Mouse (Mus musculus) forebrain, embryonic 13.5 days (tissue): ENCODE data around the gene Gid8. TPM values are rescaled to one million over a fixed set of nuclear protein-coding genes. Genes with fewer than 3 reads are reported as not detected.

ENCODE experiments used
- ATAC-seq: fragments of 200-750 bp; cut with Nextera tagmentation; 2 replicates; pipeline ENCODE4 v1.8.0; 2017
- H3K27ac ChIP-seq: fragments of 300-500 bp; sonication (generic); 2 replicates; pipeline ENCODE4 v1.5.1; 2015; ENCODE audit warnings: inconsistent platforms, mild to moderate bottlenecking, moderate library complexity
- H3K27me3 ChIP-seq: fragments of 300-500 bp; sonication (generic); 2 replicates; pipeline ENCODE4 v1.6.1; 2015; ENCODE audit warnings: mild to moderate bottlenecking, inconsistent platforms
- H3K36me3 ChIP-seq: fragments of 300-500 bp; sonication (generic); 2 replicates; pipeline ENCODE4 v1.6.1; 2015; ENCODE audit warnings: mild to moderate bottlenecking, inconsistent platforms; ENCODE audit not compliant: poor library complexity, severe bottlenecking
- H3K4me1 ChIP-seq: fragments of 300-500 bp; sonication (generic); 2 replicates; pipeline ENCODE4 v1.6.1; 2015; ENCODE audit warnings: inconsistent platforms
- H3K4me2 ChIP-seq: fragments of 300-500 bp; sonication (generic); 2 replicates; pipeline ENCODE4 v1.6.1; 2015; ENCODE audit warnings: inconsistent platforms, mild to moderate bottlenecking, moderate library complexity
- H3K4me3 ChIP-seq: fragments of 300-500 bp; sonication (generic); 2 replicates; pipeline ENCODE4 v1.5.1; 2015; ENCODE audit warnings: mild to moderate bottlenecking, inconsistent platforms
- H3K9ac ChIP-seq: fragments of 300-500 bp; sonication (generic); 2 replicates; pipeline ENCODE4 v1.6.1; 2015; ENCODE audit warnings: mild to moderate bottlenecking, inconsistent platforms
- H3K9me3 ChIP-seq: fragments of 300-500 bp; sonication (generic); replicated peaks from 2 replicates; pipeline ENCODE4 v1.6.1; 2016; ENCODE audit warnings: inconsistent platforms
- WGBS: fragments of 180-500 bp; shearing (Covaris S2); methylation state at CpG from one replicate; pipeline ENCODE4 v1.1.7; 2015; 5-methylcytosine and 5-hydroxymethylcytosine counted together
- polyA plus RNA-seq: library from polyadenylated mRNA; unstranded; fragments of >200 nt; fragmentation: Nextera tagmentation; extraction: Ambion mirVana; gene quantifications from 2 replicates; pipeline ENCODE4 v1.2.1, GENCODE M21; 2015

Gene Gid8
- polyA plus RNA-seq, 1 experiment from 2014 or later: 55.3 TPM

GRCm38 (mm10) chr2:180701053-180701766 lies 8.7 kb upstream of the Gid8 start:
- WGBS: 6% methylated on average over 25 of the region's 26 CpGs
- ATAC-seq: peak; percentile 11

GRCm38 (mm10) chr2:180701767-180702621 lies 7.9 kb upstream of the Gid8 start:
- WGBS: under 1% methylated on average over 66 of the region's 66 CpGs
- H3K27ac ChIP-seq: peak overlapping the region; percentile 92
- peak overlapping the region; percentile 91 for H3K4me3 ChIP-seq
- peaks cover 32% of the 10 kb centered on the region for H3K4me1 ChIP-seq
- H3K9ac ChIP-seq: peak overlapping the region; percentile 96
- ATAC-seq: peak; percentile 97
- H3K9me3 ChIP-seq: no peaks in the 10 kb centered on the region
- H3K4me2 ChIP-seq: peak overlapping the region; percentile 98
- H3K27me3 ChIP-seq: no peaks in the 10 kb centered on the region
- H3K36me3 ChIP-seq: peaks cover 3% of the 10 kb centered on the region; the same call in 1 of the 2 replicates

More at GRCm38 (mm10) chr2:180701053-180701766, 8.7 kb upstream of the Gid8 start:
- Histone ChIP-seq H3K9ac (peak overlapping the region; percentile 96), H3K36me3 (no peaks in the 10 kb centered on the region), H3K9me3 (no peaks in the 10 kb centered on the region), H3K27me3 (no peaks in the 10 kb centered on the region), H3K4me1 (peaks cover 32% of the 10 kb centered on the region), H3K4me2 (peak overlapping the region; percentile 98), H3K4me3 (peak overlapping the region; percentile 91), H3K27ac (peak overlapping the region; percentile 92)

DNA sequence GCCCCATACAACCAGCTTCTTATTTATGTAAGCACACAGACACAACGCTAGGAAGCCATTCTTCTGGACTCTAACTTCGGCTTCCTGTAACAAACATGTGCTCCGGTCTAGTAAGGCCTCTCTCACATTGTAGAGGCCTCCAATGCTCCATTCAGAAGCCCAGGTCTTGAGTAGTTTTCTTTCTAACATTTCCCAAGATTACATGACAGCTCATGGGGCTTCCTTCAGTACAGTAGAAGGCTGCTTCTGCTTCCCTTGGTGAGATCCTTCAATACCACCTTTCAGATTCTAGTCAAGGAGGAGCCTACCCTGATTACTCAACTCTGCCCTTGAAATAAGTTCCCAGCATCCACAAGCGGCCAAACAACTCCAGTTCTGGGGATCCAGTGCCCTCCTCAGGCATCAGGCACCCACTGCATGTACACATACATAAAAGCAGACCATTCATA lies 7.2 kb upstream of the Gid8 start:
- H3K9ac ChIP-seq: peak overlapping the region; percentile 96
- WGBS: 24% methylated on average over 4 of the region's 4 CpGs
- H3K4me1 ChIP-seq: peaks cover 36% of the 10 kb centered on the region
- H3K27me3 ChIP-seq: no peaks in the 10 kb centered on the region
- peak overlapping the region; percentile 98 for H3K4me2 ChIP-seq
- H3K4me3 ChIP-seq: peak overlapping the region; percentile 91
- ATAC-seq: no peak; the same call in 1 of the 2 replicates
- no peaks in the 10 kb centered on the region for H3K9me3 ChIP-seq
- H3K36me3 ChIP-seq: peaks cover 5% of the 10 kb centered on the region; the same call in 1 of the 2 replicates
- peak overlapping the region; percentile 92 for H3K27ac ChIP-seq

DNA sequence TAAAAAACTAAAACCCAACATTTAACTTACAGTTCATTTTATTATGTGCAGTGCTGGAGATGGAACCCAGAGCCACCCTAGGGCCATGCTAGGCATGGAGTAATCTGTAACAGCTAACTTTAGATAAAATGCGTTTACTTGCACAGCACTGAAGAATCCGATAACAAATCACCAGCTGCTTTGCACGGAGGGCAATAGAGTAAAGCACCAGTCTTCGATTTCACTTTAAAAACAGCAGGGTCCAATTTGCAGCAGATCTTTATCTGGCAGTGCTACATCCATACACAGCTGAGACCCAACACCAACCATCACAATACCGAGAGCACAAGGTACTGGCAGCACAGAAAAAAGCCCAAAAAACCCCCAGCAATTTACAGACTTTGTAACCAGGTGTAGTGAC lies 6.7 kb upstream of the Gid8 start:
- H3K36me3 ChIP-seq: peaks cover 5% of the 10 kb centered on the region; the same call in 1 of the 2 replicates
- H3K9ac ChIP-seq: no peak overlapping the region
- H3K27ac ChIP-seq: no peak overlapping the region
- WGBS: 84% methylated on average over 5 of the region's 5 CpGs
- no peak for ATAC-seq
- H3K4me1 ChIP-seq: peaks cover 40% of the 10 kb centered on the region
- peak overlapping the region; percentile 98 for H3K4me2 ChIP-seq
- H3K4me3 ChIP-seq: no peak overlapping the region
- no peaks in the 10 kb centered on the region for H3K9me3 ChIP-seq
- no peaks in the 10 kb centered on the region for H3K27me3 ChIP-seq

DNA sequence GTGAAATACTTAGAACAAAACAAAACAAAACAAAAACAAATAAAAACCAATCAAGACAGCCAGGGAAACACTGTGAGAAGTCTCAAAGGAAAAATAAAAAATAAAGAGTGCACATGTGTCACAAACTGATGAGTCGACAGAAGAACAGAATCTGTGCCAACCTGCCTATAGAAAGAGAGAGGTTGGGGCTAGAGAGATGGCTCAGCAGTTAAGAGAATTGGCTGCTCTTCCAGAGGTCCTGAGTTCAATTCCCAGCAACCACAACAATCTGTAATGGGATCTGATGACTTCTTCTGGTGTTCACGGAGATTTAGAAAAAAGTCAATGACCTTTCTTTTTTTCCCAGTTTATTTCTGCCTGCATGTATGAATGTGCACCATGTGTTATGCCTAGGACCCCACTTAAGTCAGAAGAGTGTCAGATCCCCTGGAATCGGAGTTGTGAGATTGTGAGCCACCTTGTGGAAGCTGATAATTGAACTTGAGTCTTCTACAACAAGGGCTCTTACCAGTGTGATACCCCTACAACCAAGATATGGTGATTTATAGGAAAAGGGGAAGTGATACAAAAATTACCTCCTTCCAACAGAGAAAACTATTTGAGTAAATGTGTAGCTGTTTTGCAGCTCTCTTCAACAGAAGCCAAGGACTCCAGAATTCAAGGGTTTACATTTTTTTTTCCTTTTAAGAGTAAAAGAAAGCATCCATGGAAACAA lies 6.1 kb upstream of the Gid8 start:
- no peak overlapping the region for H3K9ac ChIP-seq
- H3K27ac ChIP-seq: no peak overlapping the region
- WGBS: 84% methylated on average over 3 of the region's 3 CpGs
- no peak overlapping the region for H3K4me2 ChIP-seq
- no peak overlapping the region for H3K4me3 ChIP-seq
- no peaks in the 10 kb centered on the region for H3K27me3 ChIP-seq
- peaks cover 46% of the 10 kb centered on the region for H3K4me1 ChIP-seq
- no peak for ATAC-seq
- peaks cover 5% of the 10 kb centered on the region; the same call in 1 of the 2 replicates for H3K36me3 ChIP-seq
- no peaks in the 10 kb centered on the region for H3K9me3 ChIP-seq

GRCm38 (mm10) chr2:180704591-180704990 lies 5.3 kb upstream of the Gid8 start:
- H3K4me1 ChIP-seq: peaks cover 45% of the 10 kb centered on the region
- H3K4me2 ChIP-seq: no peak overlapping the region
- 87% methylated on average over 8 of the region's 8 CpGs for WGBS
- H3K36me3 ChIP-seq: peaks cover 5% of the 10 kb centered on the region; the same call in 1 of the 2 replicates
- H3K9me3 ChIP-seq: no peaks in the 10 kb centered on the region
- no peak for ATAC-seq
- H3K4me3 ChIP-seq: no peak overlapping the region
- H3K27me3 ChIP-seq: no peaks in the 10 kb centered on the region
- no peak overlapping the region for H3K27ac ChIP-seq
- no peak overlapping the region for H3K9ac ChIP-seq

DNA sequence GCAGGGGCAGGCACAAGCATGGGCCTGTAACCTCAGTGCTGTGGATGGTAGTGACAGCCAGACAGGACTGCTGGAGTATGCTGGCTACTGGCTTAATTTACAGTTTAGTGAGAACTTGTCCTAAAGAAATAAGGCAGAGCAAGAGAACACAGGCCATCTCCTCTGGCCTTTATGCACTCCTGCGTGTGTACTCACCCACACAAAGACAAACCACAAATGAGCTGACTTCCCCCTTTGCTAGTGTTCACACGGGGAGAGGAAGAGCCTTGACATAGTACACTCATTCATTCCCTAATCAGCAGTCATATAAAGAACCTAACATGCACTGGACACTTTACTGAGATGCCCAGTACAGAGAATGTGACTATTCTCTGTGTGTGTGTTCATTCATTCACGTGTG lies 4.9 kb upstream of the Gid8 start:
- Histone ChIP-seq H3K27ac (no peak overlapping the region), H3K9me3 (no peaks in the 10 kb centered on the region), H3K4me1 (peaks cover 41% of the 10 kb centered on the region), H3K27me3 (no peaks in the 10 kb centered on the region), H3K4me3 (no peak overlapping the region), H3K4me2 (no peak overlapping the region), H3K36me3 (peaks cover 5% of the 10 kb centered on the region; the same call in 1 of the 2 replicates), H3K9ac (no peak overlapping the region)
- WGBS: 87% methylated on average over 3 of the region's 3 CpGs
- ATAC-seq: no peak

DNA sequence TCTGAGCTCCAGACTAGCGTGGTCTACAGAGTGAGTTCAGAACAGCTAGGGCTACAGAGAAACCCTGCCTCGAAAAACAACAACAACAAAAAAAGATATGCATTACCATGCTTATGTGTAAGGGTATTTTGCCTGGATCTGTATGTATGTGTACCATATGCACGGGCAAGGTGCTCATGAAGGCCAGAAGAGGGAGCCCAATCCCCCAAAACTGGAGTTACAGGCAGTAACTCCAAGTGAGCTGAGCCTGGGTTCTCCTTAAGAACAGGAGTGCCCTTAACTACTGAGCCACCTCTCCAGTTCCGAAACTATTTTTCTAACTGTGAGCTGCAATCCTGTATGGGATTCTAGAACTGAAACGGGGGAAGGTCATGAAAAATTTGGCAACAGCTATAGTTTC lies 3.9 kb upstream of the Gid8 start:
- peaks cover 5% of the 10 kb centered on the region; the same call in 1 of the 2 replicates for H3K36me3 ChIP-seq
- no peaks in the 10 kb centered on the region for H3K27me3 ChIP-seq
- no peak overlapping the region for H3K9ac ChIP-seq
- no peak for ATAC-seq
- H3K27ac ChIP-seq: no peak overlapping the region
- H3K9me3 ChIP-seq: no peaks in the 10 kb centered on the region
- 90% methylated on average over 5 of the region's 5 CpGs for WGBS
- no peak overlapping the region for H3K4me2 ChIP-seq
- no peak overlapping the region for H3K4me3 ChIP-seq
- H3K4me1 ChIP-seq: peaks cover 35% of the 10 kb centered on the region

DNA sequence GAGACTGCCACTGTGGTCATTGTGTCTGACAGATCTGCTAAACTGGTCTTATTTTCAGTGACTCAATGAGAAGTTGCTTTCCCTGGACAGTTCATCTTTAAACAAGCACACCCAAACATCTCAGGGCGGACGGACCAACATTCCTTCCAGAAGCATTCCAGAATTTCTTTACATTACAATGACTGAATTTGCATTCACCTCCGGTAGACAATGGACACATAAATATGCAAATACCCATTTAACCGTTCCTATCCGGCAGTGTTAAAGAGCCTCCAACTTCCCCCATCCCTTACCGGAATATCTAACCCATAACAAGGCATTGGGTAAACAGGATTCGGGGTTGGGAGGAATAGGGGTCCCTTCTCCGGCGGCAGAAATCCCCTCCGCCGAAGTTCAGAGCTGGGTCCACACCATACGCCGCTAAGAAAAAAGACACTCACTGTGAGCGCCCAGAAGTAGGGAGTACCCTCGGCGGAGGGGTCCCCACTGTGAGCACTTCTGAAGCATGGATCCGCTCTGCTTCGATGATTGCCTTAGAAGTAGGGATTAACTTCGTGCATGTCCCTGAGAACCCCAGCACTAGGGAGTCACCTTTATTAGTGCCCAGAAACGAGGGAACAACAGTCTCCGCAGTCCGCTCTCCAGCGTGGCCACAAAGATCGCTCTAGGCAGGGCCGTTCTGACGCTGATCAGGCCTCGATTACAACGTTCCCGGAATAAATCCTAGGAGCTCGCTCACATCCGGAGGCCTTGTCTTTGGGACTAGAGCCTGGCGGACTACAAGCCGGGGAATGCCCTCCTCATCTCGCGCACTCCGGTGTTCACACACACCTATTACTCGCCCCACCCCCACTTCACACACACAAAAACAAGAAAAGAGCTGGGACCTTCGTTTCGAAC lies 644 bp upstream of the Gid8 start:
- peak overlapping the region; percentile 89 for H3K9ac ChIP-seq
- WGBS: under 1% methylated on average over 39 of the region's 39 CpGs

DNA sequence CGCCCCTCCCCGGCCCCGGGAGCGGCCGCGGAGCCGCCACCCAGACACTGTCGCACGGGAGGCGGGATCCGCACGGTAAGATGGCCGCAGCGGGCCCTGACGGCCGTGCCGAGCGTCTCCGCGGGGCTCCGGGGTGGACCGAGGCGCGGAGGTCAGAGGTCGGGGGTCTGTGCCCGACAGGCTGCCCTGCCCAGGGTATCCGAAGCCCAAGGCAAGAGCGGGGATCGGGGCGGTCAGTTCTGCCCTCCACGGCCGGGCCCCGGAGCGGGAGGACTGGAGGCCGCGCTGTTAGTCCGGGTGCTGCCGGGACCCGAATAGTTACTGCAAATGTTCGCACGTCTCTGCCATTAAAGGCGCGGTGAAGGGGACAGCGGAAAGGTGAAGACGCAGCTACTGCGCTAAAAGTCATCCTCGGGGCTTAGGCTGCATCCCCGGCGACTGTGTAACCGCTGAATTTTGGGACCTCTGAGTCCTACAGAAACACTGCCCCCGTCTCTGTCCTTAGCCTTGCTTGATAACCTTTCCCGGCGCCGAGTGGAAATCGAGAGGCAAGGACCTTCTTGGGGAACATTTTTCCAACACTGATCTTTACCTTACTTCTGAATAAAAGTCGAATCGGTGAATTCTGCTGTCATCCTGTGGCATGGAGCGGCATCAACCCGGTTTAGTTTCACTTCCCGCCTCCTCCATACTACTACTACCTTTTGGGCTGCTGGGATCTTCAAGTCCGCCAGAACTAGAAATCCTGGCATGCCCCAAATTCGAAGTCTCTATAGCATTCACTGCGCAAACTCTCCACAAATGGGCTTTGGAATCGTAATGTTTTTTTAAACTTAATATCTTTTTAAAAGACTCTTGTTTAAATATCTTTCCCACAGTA lies 599 bp downstream of the Gid8 start:
- peak overlapping the region; percentile 82 for H3K27ac ChIP-seq
- no peaks in the 10 kb centered on the region for H3K27me3 ChIP-seq
- peak overlapping the region; percentile 87 for H3K4me2 ChIP-seq
- peak overlapping the region; percentile 99 for H3K9ac ChIP-seq
- H3K9me3 ChIP-seq: no peaks in the 10 kb centered on the region
- H3K4me3 ChIP-seq: peak overlapping the region; percentile 99
- H3K4me1 ChIP-seq: peaks cover 32% of the 10 kb centered on the region
- H3K36me3 ChIP-seq: peaks cover 25% of the 10 kb centered on the region
- peak; percentile 72; the same call in 1 of the 2 replicates for ATAC-seq
- WGBS: 3% methylated on average over 63 of the region's 64 CpGs

More for the DNA sequence above, 644 bp upstream of the Gid8 start:
- Histone ChIP-seq H3K36me3 (peaks cover 16% of the 10 kb centered on the region), H3K4me3 (peak overlapping the region; percentile 99), H3K27me3 (no peaks in the 10 kb centered on the region), H3K4me1 (peaks cover 32% of the 10 kb centered on the region), H3K27ac (peak overlapping the region; percentile 81), H3K9me3 (no peaks in the 10 kb centered on the region), H3K4me2 (peak overlapping the region; percentile 91)
- no peak for ATAC-seq
